Mouse (Mus musculus): ENCODE data around the gene Vps4b.
A peak's percentile ranks its signal among the peaks of the same experiment; 100 is the strongest.
"Not testable (repeated sequence)": the region's sequence is repeated elsewhere in the genome, so short reads cannot be mapped to it uniquely, and the experiment has no call there.

The Vps4b gene

GRCm38 (mm10) chr1:106756633-106757032 lies 39.9 kb downstream of the Vps4b start:
- DNase-seq (ENCODE audit: inconsistent age in 2 of 2, low spot score in 1 of 2), result no peak

- no peak for DNase-seq (ENCODE audit: inconsistent age in 2 of 2, low spot score in 1 of 2)
Measured at GRCm38 (mm10) chr1:106752013-106752412, 44.5 kb downstream of the Vps4b start.

GRCm38 (mm10) chr1:106750656-106751055 lies 45.9 kb downstream of the Vps4b start:
- no peak for DNase-seq (ENCODE audit: inconsistent age in 2 of 2, low spot score in 1 of 2)

GRCm38 (mm10) chr1:106748555-106749315 lies 47.8 kb downstream of the Vps4b start:
- no peak for DNase-seq (ENCODE audit: inconsistent age in 2 of 2, low spot score in 1 of 2)

GRCm38 (mm10) chr1:106742980-106743379 lies 53.5 kb downstream of the Vps4b start:
- no peak for DNase-seq (ENCODE audit: inconsistent age in 2 of 2, low spot score in 1 of 2)

- no peak for DNase-seq (ENCODE audit: inconsistent age in 2 of 2, low spot score in 1 of 2)
Measured at GRCm38 (mm10) chr1:106740735-106741134, 55.8 kb downstream of the Vps4b start.

- no peak for DNase-seq (ENCODE audit: inconsistent age in 2 of 2, low spot score in 1 of 2)
Measured at GRCm38 (mm10) chr1:106739810-106740209, 56.7 kb downstream of the Vps4b start.

- no peak for DNase-seq (ENCODE audit: inconsistent age in 2 of 2, low spot score in 1 of 2)
Measured at GRCm38 (mm10) chr1:106738092-106738491, 58.4 kb downstream of the Vps4b start.

- no peak for DNase-seq (ENCODE audit: inconsistent age in 2 of 2, low spot score in 1 of 2)
Measured at GRCm38 (mm10) chr1:106736211-106736610, 60.3 kb downstream of the Vps4b start.

GRCm38 (mm10) chr1:106735586-106735985 lies 60.9 kb downstream of the Vps4b start:
- peak; percentile 13 to 65 for DNase-seq (ENCODE audit: inconsistent age in 2 of 2, low spot score in 1 of 2)

GRCm38 (mm10) chr1:106722061-106722460 lies 74.5 kb downstream of the Vps4b start:
- no peak for DNase-seq (ENCODE audit: inconsistent age in 2 of 2, low spot score in 1 of 2)

GRCm38 (mm10) chr1:106717736-106718135 lies 78.8 kb downstream of the Vps4b start:
- DNase-seq (ENCODE audit: inconsistent age in 2 of 2, low spot score in 1 of 2), result not testable (repeated sequence)

GRCm38 (mm10) chr1:106717071-106717601 lies 79.4 kb downstream of the Vps4b start:
- DNase-seq (ENCODE audit: inconsistent age in 2 of 2, low spot score in 1 of 2), result peak; percentile 62 to 89

- no peak for DNase-seq (ENCODE audit: inconsistent age in 2 of 2, low spot score in 1 of 2)
Measured at GRCm38 (mm10) chr1:106716141-106716540, 80.4 kb downstream of the Vps4b start.

- DNase-seq (ENCODE audit: inconsistent age in 2 of 2, low spot score in 1 of 2), result peak in 1 of 2 experiments; percentile 35
Measured at GRCm38 (mm10) chr1:106715111-106716083, 81.1 kb downstream of the Vps4b start.

- DNase-seq (ENCODE audit: inconsistent age in 2 of 2, low spot score in 1 of 2), result no peak
Measured at GRCm38 (mm10) chr1:106714530-106714981, 82.0 kb downstream of the Vps4b start.
